Mouse (Mus musculus): ENCODE results near the gene Sp9. TPM values are rescaled to one million over a fixed set of nuclear protein-coding genes. Genes with fewer than 3 reads are reported as not detected.

The Sp9 gene
- polyA plus RNA-seq, 1 experiment from 2014 or later, result 1.2 TPM

GRCm38 (mm10) chr2:73268836-73269395 lies 2.8 kb upstream of the Sp9 start:
- WGBS, result 8% methylated on average over 8 of the region's 8 CpGs

GRCm38 (mm10) chr2:73269666-73270065 lies 2.1 kb upstream of the Sp9 start:
- peaks cover 37% of the 10 kb centered on the region for H3K4me1 ChIP-seq (replicated peaks)
- peaks cover 62% of the 10 kb centered on the region for H3K27me3 ChIP-seq
- 0% methylated on average over 16 of the region's 17 CpGs for WGBS
- H3K4me2 ChIP-seq, result no peak overlapping the region
- H3K36me3 ChIP-seq, result no peaks in the 10 kb centered on the region
- H3K4me3 ChIP-seq, result no peak overlapping the region
- H3K27ac ChIP-seq (replicated peaks), result no peak overlapping the region
- H3K9ac ChIP-seq, result no peak overlapping the region
- ATAC-seq (ENCODE audit: low FRiP score, low read depth), result no peak
- no peaks in the 10 kb centered on the region for H3K9me3 ChIP-seq

More at GRCm38 (mm10) chr2:73268836-73269395, 2.8 kb upstream of the Sp9 start:
- Histone ChIP-seq H3K4me3 (no peak overlapping the region), H3K9me3 (no peaks in the 10 kb centered on the region), H3K4me2 (no peak overlapping the region), H3K4me1 (replicated peaks) (peaks cover 35% of the 10 kb centered on the region), H3K27ac (replicated peaks) (no peak overlapping the region), H3K9ac (no peak overlapping the region), H3K36me3 (no peaks in the 10 kb centered on the region), H3K27me3 (peaks cover 69% of the 10 kb centered on the region)
- ATAC-seq (ENCODE audit: low FRiP score, low read depth), result no peak

- Histone ChIP-seq H3K4me2 (no peak overlapping the region), H3K36me3 (no peaks in the 10 kb centered on the region), H3K4me1 (replicated peaks) (peaks cover 38% of the 10 kb centered on the region), H3K27me3 (peaks cover 58% of the 10 kb centered on the region), H3K9ac (no peak overlapping the region), H3K27ac (replicated peaks) (no peak overlapping the region), H3K9me3 (no peaks in the 10 kb centered on the region), H3K4me3 (no peak overlapping the region)
- 1% methylated on average over 14 of the region's 14 CpGs for WGBS
- no peak for ATAC-seq (ENCODE audit: low FRiP score, low read depth)
These were observed 1.6 kb upstream of the Sp9 start for GRCm38 (mm10) chr2:73270071-73270592.

GRCm38 (mm10) chr2:73270593-73271458 lies 899 bp upstream of the Sp9 start:
- no peak for ATAC-seq (ENCODE audit: low FRiP score, low read depth)
- Histone ChIP-seq H3K27ac (replicated peaks) (no peak overlapping the region), H3K4me2 (peak overlapping the region; percentile 21; the same call in 1 of the 2 replicates), H3K9ac (peak overlapping the region; percentile 10; the same call in 1 of the 2 replicates), H3K36me3 (no peaks in the 10 kb centered on the region), H3K4me1 (replicated peaks) (peaks cover 38% of the 10 kb centered on the region), H3K9me3 (no peaks in the 10 kb centered on the region), H3K27me3 (peaks cover 53% of the 10 kb centered on the region), H3K4me3 (peak overlapping the region; percentile 36; the same call in 1 of the 2 replicates)
- WGBS, result under 1% methylated on average over 38 of the region's 38 CpGs

GRCm38 (mm10) chr2:73272351-73273248 lies 875 bp downstream of the Sp9 start:
- Histone ChIP-seq H3K4me3 (peak overlapping the region; percentile 36), H3K36me3 (no peaks in the 10 kb centered on the region), H3K4me2 (peak overlapping the region; percentile 57), H3K9me3 (no peaks in the 10 kb centered on the region), H3K9ac (no peak overlapping the region), H3K27ac (replicated peaks) (no peak overlapping the region), H3K27me3 (peaks cover 52% of the 10 kb centered on the region), H3K4me1 (replicated peaks) (peaks cover 38% of the 10 kb centered on the region)
- WGBS, result under 1% methylated on average over 55 of the region's 55 CpGs
- ATAC-seq (ENCODE audit: low FRiP score, low read depth), result no peak

GRCm38 (mm10) chr2:73273249-73274118 lies 1.8 kb downstream of the Sp9 start:
- ATAC-seq (ENCODE audit: low FRiP score, low read depth), result 0 out of 2 replicates have a peak, but pooled peaks have one; percentile 21
- Histone ChIP-seq H3K36me3 (no peaks in the 10 kb centered on the region), H3K27ac (replicated peaks) (no peak overlapping the region), H3K27me3 (peaks cover 48% of the 10 kb centered on the region), H3K4me3 (peak overlapping the region; percentile 36), H3K9ac (no peak overlapping the region), H3K4me1 (replicated peaks) (peaks cover 38% of the 10 kb centered on the region), H3K9me3 (no peaks in the 10 kb centered on the region), H3K4me2 (peak overlapping the region; percentile 57)
- WGBS, result under 1% methylated on average over 102 of the region's 110 CpGs

- Histone ChIP-seq H3K9me3 (no peaks in the 10 kb centered on the region), H3K27ac (replicated peaks) (no peak overlapping the region), H3K36me3 (no peaks in the 10 kb centered on the region), H3K27me3 (peaks cover 44% of the 10 kb centered on the region), H3K4me1 (replicated peaks) (peaks cover 38% of the 10 kb centered on the region), H3K4me3 (peak overlapping the region; percentile 36), H3K4me2 (peak overlapping the region; percentile 57), H3K9ac (no peak overlapping the region)
- no peak for ATAC-seq (ENCODE audit: low FRiP score, low read depth)
- WGBS, result under 1% methylated on average over 88 of the region's 88 CpGs
These were observed 2.6 kb downstream of the Sp9 start for GRCm38 (mm10) chr2:73274119-73274920.

GRCm38 (mm10) chr2:73275261-73276040 lies 3.7 kb downstream of the Sp9 start:
- Histone ChIP-seq H3K9ac (no peak overlapping the region), H3K4me3 (no peak overlapping the region), H3K4me1 (replicated peaks) (peaks cover 37% of the 10 kb centered on the region), H3K4me2 (no peak overlapping the region), H3K9me3 (no peaks in the 10 kb centered on the region), H3K27me3 (peaks cover 37% of the 10 kb centered on the region), H3K27ac (replicated peaks) (no peak overlapping the region), H3K36me3 (no peaks in the 10 kb centered on the region)
- WGBS, result 11% methylated on average over 8 of the region's 8 CpGs
- no peak for ATAC-seq (ENCODE audit: low FRiP score, low read depth)

- Histone ChIP-seq H3K4me3 (no peak overlapping the region), H3K4me2 (no peak overlapping the region), H3K36me3 (no peaks in the 10 kb centered on the region), H3K9ac (no peak overlapping the region), H3K27ac (replicated peaks) (no peak overlapping the region), H3K27me3 (peaks cover 37% of the 10 kb centered on the region), H3K4me1 (replicated peaks) (peaks cover 30% of the 10 kb centered on the region), H3K9me3 (no peaks in the 10 kb centered on the region)
- ATAC-seq (ENCODE audit: low FRiP score, low read depth), result no peak
- 2% methylated on average over 6 of the region's 6 CpGs for WGBS
These were observed 4.4 kb downstream of the Sp9 start for GRCm38 (mm10) chr2:73276141-73276571.
